Mouse (Mus musculus) bone marrow macrophage, adult 2 months (primary cell): ENCODE data around the gene Nf2. TPM values are rescaled to one million over a fixed set of nuclear protein-coding genes. Genes with fewer than 3 reads are reported as not detected.

Experiments
- H3K27ac ChIP-seq: 2 replicates; pipeline ENCODE4 v1.5.1; 2012; ENCODE audit warnings: low read depth, low read length; ENCODE audit not compliant: insufficient read depth
- H3K4me1 ChIP-seq: 2 replicates; pipeline ENCODE4 v1.6.1; 2012; ENCODE audit warnings: low read length; ENCODE audit not compliant: control insufficient read depth, insufficient read depth
- H3K4me3 ChIP-seq: 2 replicates; pipeline ENCODE4 v1.5.1; 2012; ENCODE audit warnings: mild to moderate bottlenecking, low read length, moderate library complexity; ENCODE audit not compliant: insufficient read depth
- CTCF ChIP-seq: IDR thresholded peaks from 2 replicates; pipeline ENCODE4 v1.5.1; 2012; ENCODE audit warnings: low read depth, mild to moderate bottlenecking, low read length, moderate library complexity
- POLR2A ChIP-seq: IDR thresholded peaks from 2 replicates; pipeline ENCODE4 v1.6.1; 2012; ENCODE audit warnings: mild to moderate bottlenecking, low read depth, low read length, borderline replicate concordance
- polyA plus RNA-seq: library from polyadenylated mRNA; stranded (reverse); fragments of >200 nt; gene quantifications from 2 replicates; pipeline ENCODE4 v1.2.4, GENCODE M21; 2012; ENCODE audit not compliant: missing spikeins, insufficient read depth, insufficient read length

Gene Nf2
- polyA plus RNA-seq, 1 experiment, result 76.8 TPM

DNA sequence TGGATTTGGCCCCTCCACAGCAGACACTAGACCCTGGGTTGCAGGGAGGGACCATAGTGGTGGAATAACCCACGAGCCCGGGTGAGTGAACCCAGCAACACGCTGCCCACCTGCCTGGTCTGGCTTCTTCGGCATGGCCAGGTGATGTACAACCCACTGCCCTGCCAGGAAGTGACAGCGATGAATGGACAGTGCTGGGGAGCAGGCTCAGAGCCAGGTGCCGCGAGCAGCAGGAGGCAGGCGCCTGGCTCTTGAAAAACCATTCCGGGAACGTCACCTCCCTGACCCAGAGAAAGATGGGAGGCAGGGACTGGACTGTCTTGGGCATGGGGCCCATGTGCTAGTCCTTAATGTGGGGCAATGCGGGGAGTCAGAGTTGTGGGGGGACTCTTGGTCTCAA is 94.5 kb downstream of the Nf2 start:
- no peak overlapping the region for H3K4me3 ChIP-seq
- no peak for TF ChIP-seq CTCF
- no peak for TF ChIP-seq POLR2A
- no peaks in the 10 kb centered on the region for H3K4me1 ChIP-seq
- H3K27ac ChIP-seq, result no peak overlapping the region

DNA sequence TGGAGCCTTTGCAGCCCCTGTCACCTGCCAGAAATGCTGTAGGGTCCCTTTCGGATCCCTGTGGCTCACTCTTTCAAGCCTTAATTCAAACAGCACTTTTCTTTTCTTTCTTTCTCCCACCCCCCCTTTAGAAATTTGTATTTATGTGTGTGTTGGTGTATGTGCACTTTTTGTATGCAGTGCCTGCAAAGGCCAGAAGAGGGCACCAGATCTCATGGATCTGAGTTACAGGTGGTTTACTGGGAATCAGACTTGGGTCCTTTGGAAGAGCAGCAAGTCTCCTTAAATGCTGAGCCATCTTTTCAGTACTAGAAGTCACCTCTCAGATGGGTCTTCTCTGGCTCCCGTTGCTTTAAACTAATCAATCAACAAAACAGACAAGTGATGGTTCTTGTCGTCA is 95.3 kb downstream of the Nf2 start:
- Histone ChIP-seq H3K27ac (no peak overlapping the region), H3K4me3 (no peak overlapping the region), H3K4me1 (no peaks in the 10 kb centered on the region)
- TF ChIP-seq POLR2A, result no peak
- no peak for TF ChIP-seq CTCF

- no peak overlapping the region for H3K27ac ChIP-seq
- TF ChIP-seq POLR2A (no peak), CTCF (no peak)
- no peak overlapping the region for H3K4me3 ChIP-seq
- no peaks in the 10 kb centered on the region for H3K4me1 ChIP-seq
Measured at GRCm38 (mm10) chr11:4752836-4753235, 96.5 kb downstream of the Nf2 start.

GRCm38 (mm10) chr11:4750263-4750662 is 99.1 kb downstream of the Nf2 start:
- TF ChIP-seq CTCF (no peak), POLR2A (no peak)
- Histone ChIP-seq H3K4me1 (no peaks in the 10 kb centered on the region), H3K27ac (no peak overlapping the region), H3K4me3 (no peak overlapping the region)

- H3K4me1 ChIP-seq, result no peaks in the 10 kb centered on the region
- TF ChIP-seq POLR2A (no peak), CTCF (no peak)
- no peak overlapping the region for H3K27ac ChIP-seq
- H3K4me3 ChIP-seq, result 0 out of 2 replicates have a peak overlapping the region, but pooled peaks have one; percentile 11
Measured at GRCm38 (mm10) chr11:4747285-4747684, 102.1 kb downstream of the Nf2 start.

- H3K27ac ChIP-seq, result no peak within 1 kb of the TSS
- peak within 1 kb of the TSS; percentile 29; the same call in 1 of the 2 replicates for H3K4me3 ChIP-seq
- TF ChIP-seq CTCF (no peak), POLR2A (no peak)
- H3K4me1 ChIP-seq, result no peaks in the 10 kb centered on the region
Measured at GRCm38 (mm10) chr11:4746733-4747132, 102.6 kb downstream of the Nf2 start, which contains the start of gene Cabp7. Gene Cabp7 (minus strand): TSS chr11:4746778.

DNA sequence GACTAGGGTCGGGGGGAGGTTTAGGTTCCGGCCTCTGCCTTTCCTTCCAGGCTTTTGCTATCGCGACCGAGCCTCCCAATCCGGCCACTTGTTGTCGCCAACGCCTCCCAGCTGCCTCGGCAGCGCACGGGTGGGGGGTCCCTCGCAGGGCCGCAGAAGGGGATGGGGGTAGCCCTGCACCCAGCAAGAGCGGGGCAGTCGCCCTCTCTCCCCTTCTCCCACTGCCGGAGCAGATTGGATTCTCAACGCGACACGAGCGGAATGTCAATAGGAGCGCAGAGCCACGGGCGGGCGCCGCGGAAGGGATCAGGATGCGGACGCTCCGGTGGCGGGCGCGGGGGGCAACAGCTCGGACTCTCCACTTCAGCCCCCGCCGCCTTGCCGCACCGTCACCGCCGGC is 103.4 kb downstream of the Nf2 start:
- H3K4me3 ChIP-seq, result no peak overlapping the region
- TF ChIP-seq CTCF, result no peak
- no peak for TF ChIP-seq POLR2A
- no peak overlapping the region for H3K27ac ChIP-seq
- no peaks in the 10 kb centered on the region for H3K4me1 ChIP-seq

GRCm38 (mm10) chr11:4744691-4745090 is 104.6 kb downstream of the Nf2 start:
- TF ChIP-seq CTCF, result no peak

DNA sequence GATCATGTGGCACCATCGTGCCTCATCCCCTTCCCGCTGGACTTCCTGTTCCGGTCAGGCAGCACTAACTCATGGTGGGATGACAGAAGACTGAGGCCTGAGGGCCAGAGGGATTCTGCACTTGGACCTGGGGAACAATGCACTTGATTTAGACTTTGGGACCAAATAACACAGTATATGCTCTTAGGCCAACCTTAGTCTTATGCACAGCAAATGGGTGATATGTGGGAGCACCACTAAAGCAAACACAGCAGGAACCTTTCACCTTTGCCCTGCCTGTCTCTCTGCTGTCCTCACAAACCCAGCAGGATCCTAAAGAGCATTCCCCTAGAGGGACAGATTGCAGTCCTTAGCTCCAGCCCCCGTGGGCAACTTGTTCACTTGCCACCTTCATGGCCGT is 108.6 kb downstream of the Nf2 start:
- Histone ChIP-seq H3K27ac (no peak overlapping the region), H3K4me1 (no peaks in the 10 kb centered on the region)
- no peak for TF ChIP-seq CTCF
- no peak for TF ChIP-seq POLR2A

More at GRCm38 (mm10) chr11:4744691-4745090, 104.6 kb downstream of the Nf2 start:
- no peaks in the 10 kb centered on the region for H3K4me1 ChIP-seq
- H3K27ac ChIP-seq, result no peak overlapping the region
- H3K4me3 ChIP-seq, result no peak overlapping the region

GRCm38 (mm10) chr11:4738719-4739118 is 110.6 kb downstream of the Nf2 start:
- Histone ChIP-seq H3K4me3 (no peak overlapping the region), H3K27ac (no peak overlapping the region), H3K4me1 (no peaks in the 10 kb centered on the region)
- TF ChIP-seq POLR2A (no peak), CTCF (no peak)

More for the DNA sequence above, 108.6 kb downstream of the Nf2 start:
- H3K4me3 ChIP-seq, result no peak overlapping the region

- TF ChIP-seq CTCF, result no peak
- no peak for TF ChIP-seq POLR2A
- Histone ChIP-seq H3K27ac (no peak overlapping the region), H3K4me3 (no peak overlapping the region), H3K4me1 (no peaks in the 10 kb centered on the region)
Measured at GRCm38 (mm10) chr11:4737682-4738081, 111.7 kb downstream of the Nf2 start.
